Mouse (Mus musculus) thymus, adult 2 months (tissue): Measurements from ENCODE around the gene Rhbdd1.

ENCODE experiments used
- CTCF ChIP-seq: fragments of 200-500 bp; IDR thresholded peaks from 2 replicates; pipeline ENCODE4 v1.5.1; 2012; ENCODE audit warnings: mild to moderate bottlenecking, control low read depth, low read length, moderate library complexity, borderline replicate concordance; ENCODE audit not compliant: control insufficient read depth, poor library complexity, insufficient read depth; ENCODE audit errors: extremely low read depth
- POLR2A ChIP-seq: fragments of 200-500 bp; IDR thresholded peaks from 2 replicates; pipeline ENCODE4 v1.6.1; 2012; ENCODE audit warnings: mild to moderate bottlenecking, low read length, control low read depth, moderate library complexity; ENCODE audit not compliant: control insufficient read depth, poor library complexity, insufficient read depth; ENCODE audit errors: extremely low read depth

DNA sequence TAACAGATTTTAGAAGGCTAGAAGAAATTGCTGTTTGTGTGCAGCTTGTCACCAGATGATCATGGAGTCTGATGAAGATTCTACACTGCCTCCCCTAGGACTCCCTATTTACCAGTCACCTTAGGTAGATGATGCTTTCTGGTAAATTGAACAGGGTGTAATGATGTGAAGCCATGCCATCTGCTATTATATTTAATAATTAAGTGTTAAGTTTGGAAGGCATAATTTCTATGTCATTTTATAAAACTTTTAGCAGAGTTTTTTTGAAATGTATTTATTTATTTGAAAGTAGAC lies 13.6 kb downstream of the Rhbdd1 start:
- TF ChIP-seq CTCF, result no peak
- TF ChIP-seq POLR2A, result no peak
